Mouse (Mus musculus): ENCODE measurements around the gene Lipe.
A peak's percentile ranks its signal among the peaks of the same experiment; 100 is the strongest.

DNA sequence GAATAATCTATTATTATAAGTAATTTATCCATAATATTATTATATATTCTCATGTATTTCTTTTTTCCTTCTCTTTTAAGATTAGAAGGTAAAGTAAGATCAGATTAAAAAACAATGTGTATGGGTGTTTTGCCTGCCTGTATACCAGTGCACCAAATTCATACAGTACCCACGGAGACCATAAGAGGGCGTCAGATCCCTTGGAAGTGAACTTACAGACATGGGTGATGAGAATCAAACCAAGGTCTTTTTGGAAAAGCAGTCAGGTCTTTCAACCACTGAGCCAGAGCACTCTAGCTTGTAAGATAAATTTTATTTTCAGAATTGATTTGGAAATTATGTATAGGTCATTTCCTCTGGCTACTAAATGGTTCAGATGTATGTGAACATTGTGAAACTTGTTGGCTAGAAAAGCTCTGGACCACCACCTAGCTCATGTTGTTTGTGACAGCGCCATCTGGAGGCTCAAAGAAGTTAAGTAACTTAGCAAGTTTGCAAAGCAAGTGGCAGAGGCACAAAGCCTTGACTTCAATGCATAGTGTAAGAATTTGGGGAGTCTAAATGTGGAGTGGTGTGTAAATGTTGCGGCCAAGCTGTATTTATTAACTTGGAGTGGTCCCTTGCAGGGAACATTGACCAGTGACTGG lies 10.7 kb upstream of the Lipe start:
- TF ChIP-seq CTCF (IDR thresholded peaks at IDR 0.05; ENCODE audit: extremely low read depth, insufficient read depth, insufficient read length, insufficient replicate concordance) (0 out of 2 replicates have a peak, but pooled peaks have one; percentile 3), POLR2A (IDR thresholded peaks at IDR 0.05; ENCODE audit: low read depth, low read length) (no peak)
